Mouse (Mus musculus) retina, postnatal 1 day (tissue): ENCODE measurements around the gene Ercc2.
A peak's percentile ranks its signal among the peaks of the same experiment; 100 is the strongest.

ENCODE experiments used
- DNase-seq: peaks from one replicate; pipeline ENCODE4 v3.0.0-alpha.2; 2012

Gene Ercc2

GRCm38 (mm10) chr7:19381377-19382165, at the start of gene Ercc2:
Ercc2 (plus strand) TSS chr7:19382010.
- DNase-seq = peak; percentile 100

- peak; percentile 75 for DNase-seq
Measured at GRCm38 (mm10) chr7:19332709-19333352, 49.0 kb upstream of the Ercc2 start.

GRCm38 (mm10) chr7:19335583-19335982, 46.2 kb upstream of the Ercc2 start:
- DNase-seq = peak; percentile 45

GRCm38 (mm10) chr7:19337122-19337521, 44.7 kb upstream of the Ercc2 start:
- DNase-seq = no peak

- DNase-seq = no peak
Measured at GRCm38 (mm10) chr7:19338060-19338459, 43.8 kb upstream of the Ercc2 start.

- DNase-seq = no peak
Measured at GRCm38 (mm10) chr7:19338596-19338995, 43.2 kb upstream of the Ercc2 start.

GRCm38 (mm10) chr7:19341250-19341649, 40.6 kb upstream of the Ercc2 start:
- DNase-seq = no peak

GRCm38 (mm10) chr7:19341761-19342409, 39.9 kb upstream of the Ercc2 start:
- DNase-seq = peak; percentile 41

- DNase-seq = peak; percentile 92
Measured at GRCm38 (mm10) chr7:19342481-19343027, 39.3 kb upstream of the Ercc2 start.

- DNase-seq = peak; percentile 84
Measured at GRCm38 (mm10) chr7:19343210-19343808, 38.5 kb upstream of the Ercc2 start.

GRCm38 (mm10) chr7:19344237-19344847, 37.5 kb upstream of the Ercc2 start, which contains the start of gene Ercc1:
Ercc1 (plus strand) TSS chr7:19344778.
- DNase-seq = no peak

GRCm38 (mm10) chr7:19344938-19345471, 36.8 kb upstream of the Ercc2 start:
- DNase-seq = peak; percentile 97

- no peak for DNase-seq
Measured at GRCm38 (mm10) chr7:19349188-19349915, 32.5 kb upstream of the Ercc2 start.

GRCm38 (mm10) chr7:19350221-19350620, 31.6 kb upstream of the Ercc2 start:
- DNase-seq = no peak

GRCm38 (mm10) chr7:19354991-19355390, 26.8 kb upstream of the Ercc2 start:
- no peak for DNase-seq

GRCm38 (mm10) chr7:19356311-19356710, 25.5 kb upstream of the Ercc2 start:
- no peak for DNase-seq

- DNase-seq = no peak
Measured at GRCm38 (mm10) chr7:19357381-19358375, 24.1 kb upstream of the Ercc2 start.

- no peak for DNase-seq
Measured at GRCm38 (mm10) chr7:19358634-19359033, 23.2 kb upstream of the Ercc2 start.

GRCm38 (mm10) chr7:19359299-19359891, 22.4 kb upstream of the Ercc2 start, which contains the start of the genes Cd3eap and Ppp1r13l:
Cd3eap (minus strand) TSS chr7:19359483.
Ppp1r13l (plus strand) TSS chr7:19359749.
- peak; percentile 95 for DNase-seq
